In the genomic region with DNA sequence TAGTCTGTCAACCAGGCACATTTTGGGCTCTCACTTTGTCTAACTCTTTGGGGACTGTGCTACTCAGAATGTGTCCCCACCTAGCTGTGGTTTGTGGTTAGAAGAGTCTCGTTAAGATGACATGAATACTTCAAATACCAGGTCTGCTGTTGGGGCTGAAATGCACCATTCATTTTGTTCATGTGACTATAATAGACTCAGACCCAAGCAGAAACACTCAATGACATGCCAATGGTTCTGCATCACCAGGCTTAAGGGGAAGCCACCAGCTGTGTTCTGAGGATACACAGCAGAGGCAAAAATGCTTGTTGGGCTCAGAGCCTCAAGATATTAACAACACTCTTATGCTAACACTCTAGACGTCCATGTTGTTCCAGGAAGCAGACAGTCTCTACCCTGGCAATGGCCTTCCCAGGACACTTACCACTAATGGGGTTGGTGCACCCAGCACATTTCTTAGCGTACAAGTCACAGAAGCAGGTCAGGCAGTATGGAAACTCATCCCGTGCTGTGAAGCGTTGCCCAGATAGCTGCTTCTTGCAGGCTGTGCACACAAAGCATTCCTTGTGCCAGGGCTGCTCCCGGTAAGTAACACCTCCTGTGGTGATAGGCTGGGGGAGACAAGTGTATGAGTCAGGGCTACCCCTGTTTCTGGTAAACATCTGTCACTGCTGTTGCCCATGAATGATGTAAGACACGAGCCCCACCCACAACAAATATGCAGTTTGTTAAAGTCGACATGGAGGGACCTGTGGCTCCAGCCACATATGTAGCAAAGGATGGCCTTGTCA, we compare ENCODE assay signal across 22 mouse cellular contexts. TPM values are rescaled to one million over a fixed set of nuclear protein-coding genes. Genes with fewer than 3 reads are reported as not detected.
A peak's percentile ranks its signal among the peaks of the same experiment; 100 is the strongest.
DNase-seq lines count a peak whose midpoint lies in the region; ATAC-seq and TF ChIP-seq lines count a peak whose summit lies in the region.
"Had no signal": no experiment of that assay in that cellular context is flagged by ENCODE, and none has a peak within 500 bp of the region (broad histone marks: within the 10 kb centered on the region; RNA-seq: fewer than 3 reads in every experiment).

No protein-coding gene starts in this region.

- peaks cover 58% of the 10 kb centered on the region for H3K4me1 ChIP-seq in heart, embryonic 13.5 days
- H3K4me1 ChIP-seq in heart, postnatal 0 days (ENCODE audit: control insufficient read depth, insufficient read depth) = peaks cover 15% of the 10 kb centered on the region
- H3K4me1 ChIP-seq: forebrain, embryonic 13.5 days had no signal

- no peak for TF ChIP-seq CTCF in heart, postnatal 0 days (IDR thresholded peaks at IDR 0.05; ENCODE audit: low read depth)

- no peaks in the 10 kb centered on the region for H3K9me3 ChIP-seq in heart, embryonic 13.5 days
- H3K9me3 ChIP-seq in heart, postnatal 0 days (replicated peaks; ENCODE audit: control insufficient read depth, low read length) = no peaks in the 10 kb centered on the region
- H3K9me3 ChIP-seq: forebrain, embryonic 13.5 days had no signal

- no peak for DNase-seq in heart, postnatal 14 days
- peak; percentile 16 for DNase-seq in lung, postnatal 25 days (ENCODE audit: low spot score)
- no peak for DNase-seq in lung, postnatal 4 days
- DNase-seq in NIH3T3 (ENCODE audit: low read depth) = peak; percentile 72
- peak; percentile 7 for DNase-seq in heart, postnatal 0 days (ENCODE audit: low spot score)
- no peak for DNase-seq in cerebellum, postnatal 4 days (ENCODE audit: low spot score in 2 of 2)
- no peak for DNase-seq in thymus, postnatal 0 days (ENCODE audit: low spot score)
- DNase-seq: cerebellum, adult 2 months; cerebellum, postnatal 36 days; gastrocnemius, postnatal 14 days; liver; lung, embryonic 14.5 days; midbrain, embryonic 14.5 days; right cerebral cortex, postnatal 14 days; spleen, adult 18-20 months; thymus, postnatal 4 days had no signal

- WGBS in heart, embryonic 13.5 days = 32% methylated on average over 8 of the region's 8 CpGs
- 32% methylated on average over 8 of the region's 8 CpGs for WGBS in heart, postnatal 0 days

- H3K36me3 ChIP-seq in heart, embryonic 13.5 days = peaks cover 87% of the 10 kb centered on the region
- H3K36me3 ChIP-seq in heart, postnatal 0 days (replicated peaks; ENCODE audit: control insufficient read depth, insufficient read depth, low read length) = peaks cover 79% of the 10 kb centered on the region

- intact Hi-C loops in heart, postnatal 14 days (cut with DNase I) = no loop called here

- no peak for TF ChIP-seq EP300 in heart, postnatal 0 days (IDR thresholded peaks at IDR 0.05; ENCODE audit: low read depth)

- H3K4me3 ChIP-seq in heart, embryonic 13.5 days = no peak overlapping the region
- H3K4me3 ChIP-seq in heart, postnatal 0 days (ENCODE audit: low read depth, low read length) = no peak overlapping the region
- H3K4me3 ChIP-seq: forebrain, embryonic 13.5 days; megakaryocyte, embryonic 14.5 days had no signal

- ATAC-seq in heart, embryonic 13.5 days (ENCODE audit: extremely low read depth, insufficient number of reproducible peaks, low FRiP score, low TSS enrichment) = no peak
- peak; percentile 22; the same call in 1 of the 2 replicates for ATAC-seq in heart, postnatal 0 days (ENCODE audit: insufficient read depth, low read depth)
- ATAC-seq: CD4-positive, CD25-positive, alpha-beta regulatory T cell, adult 4 months; forebrain, embryonic 13.5 days; hindbrain, postnatal 0 days; intestine, postnatal 0 days had no signal

- peak overlapping the region; percentile 46 for H3K27ac ChIP-seq in heart, embryonic 13.5 days (replicated peaks)
- peak overlapping the region; percentile 56 for H3K27ac ChIP-seq in heart, postnatal 0 days (ENCODE audit: low read depth)
- H3K27ac ChIP-seq: forebrain, embryonic 13.5 days; hindbrain, postnatal 0 days had no signal

- no peak overlapping the region for H3K4me2 ChIP-seq in heart, embryonic 13.5 days
- H3K4me2 ChIP-seq in heart, postnatal 0 days (ENCODE audit: low read depth, low read length) = no peak overlapping the region
- H3K4me2 ChIP-seq: forebrain, embryonic 13.5 days; lung, embryonic 14.5 days had no signal

- no peaks in the 10 kb centered on the region for H3K27me3 ChIP-seq in heart, embryonic 13.5 days (replicated peaks)
- H3K27me3 ChIP-seq in heart, postnatal 0 days (ENCODE audit: control insufficient read depth, insufficient read depth, low read length) = no peaks in the 10 kb centered on the region
- H3K27me3 ChIP-seq: forebrain, embryonic 13.5 days had no signal

- H3K9ac ChIP-seq in heart, embryonic 13.5 days = no peak overlapping the region
- no peak overlapping the region for H3K9ac ChIP-seq in heart, postnatal 0 days (replicated peaks; ENCODE audit: low read depth, low read length)
- H3K9ac ChIP-seq: forebrain, embryonic 13.5 days; lung, embryonic 14.5 days had no signal

RNA-seq across cellular contexts. Expression of gene AI597479, which starts 29.5 kb away (rescaled TPM):
- 20.4 and 21.7 TPM in 2 replicates for polyA plus RNA-seq in heart, embryonic 13.5 days (2015; fragmentation: Nextera tagmentation; extraction: Ambion mirVana)
- total RNA-seq in heart, postnatal 14 days (2021) = 10 to 100 TPM; 15.3 to 15.4 TPM
- 14.8 and 18.5 TPM in 2 replicates for total RNA-seq in heart, postnatal 0 days (2014; rRNA removed; ENCODE audit: low replicate concordance)
- 15.4 and 17.1 TPM in 2 replicates for polyA plus RNA-seq in heart, postnatal 0 days (2015; fragmentation: Nextera tagmentation; extraction: Ambion mirVana)
- polyA plus RNA-seq in thymus, postnatal 0 days (2015; fragmentation: Nextera tagmentation; extraction: Ambion mirVana) = 19.7 and 21.1 TPM in 2 replicates

RNA-seq across cellular contexts. Expression of gene Tgfbrap1, which starts 29.6 kb away (rescaled TPM):
- 6.2 and 7.0 TPM in 2 replicates for polyA plus RNA-seq in heart, embryonic 13.5 days (2015; fragmentation: Nextera tagmentation; extraction: Ambion mirVana)
- total RNA-seq in heart, postnatal 14 days (2021) = 10 to 100 TPM; 13.9 to 15.7 TPM
- 8.7 and 18.7 TPM in 2 replicates for total RNA-seq in heart, postnatal 0 days (2014; rRNA removed; ENCODE audit: low replicate concordance)
- 3.6 and 4.5 TPM in 2 replicates for polyA plus RNA-seq in heart, postnatal 0 days (2015; fragmentation: Nextera tagmentation; extraction: Ambion mirVana)
- 5.3 and 5.6 TPM in 2 replicates for polyA plus RNA-seq in thymus, postnatal 0 days (2015; fragmentation: Nextera tagmentation; extraction: Ambion mirVana)

Comparison
In these comparisons a context has a peak if more than half of its experiments do, and no peak if none do; other contexts are left out.
1. DNase-seq: peak in lung, postnatal 25 days (single experiment), NIH3T3 (single experiment) and heart, postnatal 0 days (single experiment); none in heart, postnatal 14 days (0 of 2), lung, postnatal 4 days (0 of 2), cerebellum, postnatal 4 days (0 of 2) and thymus, postnatal 0 days (single experiment).